Mouse (Mus musculus) bone marrow macrophage, adult 2 months (primary cell): ENCODE measurements at regions not wholly inside any gene's neighbourhood (a gene's known extent, or its start where the extent isn't known, plus 50 kb on each side); places are given as distances from the start of the nearest gene placed in this dataset.
A peak's percentile ranks its signal among the peaks of the same experiment; 100 is the strongest.
"Not testable (repeated sequence)": the region's sequence is repeated elsewhere in the genome, so short reads cannot be mapped to it uniquely, and the experiment has no call there.

ENCODE experiments used
- H3K27ac ChIP-seq: 2 replicates; pipeline ENCODE4 v1.5.1; 2012; ENCODE audit warnings: low read depth, low read length; ENCODE audit not compliant: insufficient read depth
- H3K4me1 ChIP-seq: 2 replicates; pipeline ENCODE4 v1.6.1; 2012; ENCODE audit warnings: low read length; ENCODE audit not compliant: control insufficient read depth, insufficient read depth
- H3K4me3 ChIP-seq: 2 replicates; pipeline ENCODE4 v1.5.1; 2012; ENCODE audit warnings: mild to moderate bottlenecking, low read length, moderate library complexity; ENCODE audit not compliant: insufficient read depth
- CTCF ChIP-seq: IDR thresholded peaks from 2 replicates; pipeline ENCODE4 v1.5.1; 2012; ENCODE audit warnings: low read depth, mild to moderate bottlenecking, low read length, moderate library complexity
- POLR2A ChIP-seq: IDR thresholded peaks from 2 replicates; pipeline ENCODE4 v1.6.1; 2012; ENCODE audit warnings: mild to moderate bottlenecking, low read depth, low read length, borderline replicate concordance

DNA sequence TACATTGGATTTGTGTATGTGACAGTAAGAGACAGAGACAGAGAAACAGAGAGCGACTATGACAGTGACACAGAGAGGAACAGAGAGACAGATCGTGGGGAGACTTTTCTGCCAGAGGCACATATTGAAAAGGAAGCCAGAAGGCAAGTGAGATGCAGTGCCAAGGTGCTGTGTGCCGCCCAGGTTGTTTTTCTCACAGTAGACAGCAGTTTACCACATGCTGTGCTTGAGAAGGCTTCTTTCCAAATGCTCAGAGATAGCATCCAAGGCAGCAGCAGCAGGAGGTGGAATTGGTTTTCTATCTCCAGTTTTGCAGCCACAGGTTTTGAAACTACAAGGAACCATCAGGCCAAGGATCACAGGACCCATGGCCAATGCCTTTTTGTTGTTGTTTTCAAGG, 466.5 kb downstream of the Lrfn5 start:
- no peak for TF ChIP-seq POLR2A
- no peak for TF ChIP-seq CTCF
- no peak overlapping the region for H3K4me3 ChIP-seq
- H3K4me1 ChIP-seq = no peaks in the 10 kb centered on the region
- H3K27ac ChIP-seq = no peak overlapping the region

DNA sequence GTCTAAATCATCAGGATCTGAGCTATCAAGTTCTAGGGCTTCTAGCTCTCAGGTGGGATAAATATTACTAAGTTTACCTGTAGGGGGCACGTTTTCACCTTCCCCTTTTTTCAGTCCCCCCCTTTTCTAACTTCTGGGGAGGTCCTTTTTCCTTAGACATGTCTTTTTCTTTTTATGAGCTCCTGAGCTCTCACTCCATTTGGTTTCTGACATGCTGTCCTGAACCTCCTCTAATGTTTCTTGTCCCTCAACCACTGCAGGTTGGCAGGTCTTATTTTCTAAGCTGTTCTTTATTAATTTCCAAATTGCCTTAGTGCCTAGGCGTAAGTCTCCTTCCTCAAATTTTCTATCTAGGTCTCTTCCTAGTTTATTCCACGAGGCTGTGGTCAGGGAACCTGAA, 470.9 kb downstream of the Lrfn5 start:
- H3K4me1 ChIP-seq, H3K27ac ChIP-seq: not testable (repeated sequence)
- peak overlapping the region; percentile 51 for H3K4me3 ChIP-seq

DNA sequence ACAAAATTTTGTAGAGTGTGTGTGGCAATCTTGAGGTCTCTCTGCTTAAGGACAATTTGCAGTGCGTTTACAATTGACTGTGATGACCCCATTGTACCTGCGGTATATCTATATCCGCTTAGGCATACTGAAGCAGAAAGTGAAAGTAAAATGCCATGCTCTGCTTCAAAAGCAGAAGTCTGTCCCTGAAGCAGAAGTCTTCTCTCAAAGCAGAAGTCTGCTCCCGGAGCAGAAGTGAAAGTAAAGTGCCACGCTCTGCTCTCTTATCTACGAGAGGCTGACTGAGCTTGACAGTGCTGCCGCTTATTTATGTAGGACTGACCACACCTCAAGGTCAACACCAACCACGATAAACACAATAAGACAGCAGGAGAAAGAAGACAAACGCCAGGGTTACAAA, 471.3 kb downstream of the Lrfn5 start:
- Histone ChIP-seq H3K4me3 (peak overlapping the region; percentile 51), H3K27ac (no peak overlapping the region), H3K4me1 (no peaks in the 10 kb centered on the region)
- TF ChIP-seq CTCF (no peak), POLR2A (no peak)

DNA sequence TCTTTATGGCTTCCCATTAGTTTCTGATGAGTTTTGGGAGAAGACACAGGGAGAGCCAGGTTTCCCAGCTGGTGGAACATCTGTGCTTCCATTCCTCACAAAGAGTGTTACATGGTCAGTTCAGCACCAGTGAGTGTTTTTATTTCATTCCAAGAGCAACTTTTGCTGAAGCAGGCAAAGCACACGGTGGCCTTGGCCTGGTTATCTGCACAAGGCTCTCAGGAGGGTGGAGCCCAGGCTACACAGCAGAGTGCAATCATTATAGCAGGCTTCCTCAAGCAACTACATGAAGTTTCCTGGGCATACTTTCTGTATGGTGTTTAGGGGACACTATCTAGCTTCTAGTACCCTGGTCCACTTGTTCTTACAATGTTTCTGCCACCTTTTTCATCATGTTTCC, 490.4 kb downstream of the Lrfn5 start:
- no peak overlapping the region for H3K27ac ChIP-seq
- H3K4me1 ChIP-seq = no peaks in the 10 kb centered on the region
- no peak overlapping the region for H3K4me3 ChIP-seq
- no peak for TF ChIP-seq CTCF
- no peak for TF ChIP-seq POLR2A

DNA sequence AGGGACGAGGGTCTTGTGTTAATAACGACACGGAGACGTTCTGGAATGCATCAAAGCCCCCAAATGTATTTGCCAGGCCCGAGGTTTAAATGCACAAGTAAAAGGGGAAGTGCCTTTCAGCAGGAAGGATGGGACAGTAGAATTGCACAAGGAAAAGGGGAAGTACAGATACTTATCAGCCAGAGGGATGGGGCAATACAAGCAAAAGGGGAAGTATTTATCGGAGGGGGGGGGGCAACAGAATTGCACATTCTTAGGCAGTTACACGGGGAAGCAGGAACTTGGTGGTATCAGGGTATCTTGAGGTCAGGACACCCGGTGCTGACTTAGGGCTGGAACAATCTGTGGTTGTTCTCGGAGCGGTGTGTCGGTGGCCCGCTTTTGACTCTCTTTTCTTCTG, 494.7 kb downstream of the Lrfn5 start:
- H3K4me3 ChIP-seq, H3K27ac ChIP-seq, H3K4me1 ChIP-seq: not testable (repeated sequence)
